Mouse (Mus musculus) heart, adult 2 months (tissue): ENCODE data around the gene Tnfsf10.

ENCODE experiments used
- CTCF ChIP-seq: fragments of 200-600 bp; IDR thresholded peaks from 2 replicates; pipeline ENCODE4 v1.8.1; 2022; ENCODE audit warnings: antibody characterized with exemption, mild to moderate bottlenecking, moderate library complexity
- EP300 ChIP-seq: fragments of 200-500 bp; IDR thresholded peaks from 2 replicates; pipeline ENCODE4 v1.6.1; 2011; ENCODE audit warnings: low read depth, low read length, control low read depth; ENCODE audit not compliant: insufficient read depth
- POLR2A ChIP-seq: fragments of 200-500 bp; IDR thresholded peaks from 2 replicates; pipeline ENCODE4 v1.6.1; 2011; ENCODE audit warnings: mild to moderate bottlenecking, low read depth, low read length, control low read depth; ENCODE audit not compliant: insufficient read depth

DNA sequence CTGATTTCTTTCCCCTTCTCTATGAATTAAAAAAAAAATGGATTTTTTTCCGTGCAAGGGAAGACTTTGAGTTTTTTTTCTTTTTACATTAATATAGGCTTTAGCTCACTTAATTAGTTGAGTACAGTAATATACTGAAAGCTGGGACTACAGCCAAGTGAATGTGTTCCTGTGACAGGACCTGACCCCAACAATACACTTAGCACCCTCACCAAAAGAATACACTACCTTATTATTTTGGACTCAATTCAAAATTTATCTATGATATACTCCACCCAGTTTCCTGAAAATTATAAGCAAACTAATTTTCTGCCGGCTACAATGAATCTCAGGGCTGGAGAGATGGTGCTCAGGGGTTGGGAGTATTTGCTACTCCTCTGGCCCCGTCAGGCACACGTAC lies 47.7 kb upstream of the Tnfsf10 start:
- TF ChIP-seq CTCF (no peak), POLR2A (no peak), EP300 (no peak)
